Mouse (Mus musculus) liver, embryonic 14.5 days (tissue): ENCODE measurements at regions not wholly inside any gene's neighbourhood (a gene's known extent, or its start where the extent isn't known, plus 50 kb on each side); places are given as distances from the start of the nearest gene placed in this dataset.

Source experiments
- CTCF ChIP-seq: IDR thresholded peaks from 2 replicates; pipeline ENCODE4 v1.5.1; 2016; ENCODE audit warnings: antibody characterized with exemption, low read depth, control low read depth
- EP300 ChIP-seq: IDR thresholded peaks from 2 replicates; pipeline ENCODE4 v1.6.1; 2016; ENCODE audit warnings: antibody characterized with exemption, low read depth

DNA sequence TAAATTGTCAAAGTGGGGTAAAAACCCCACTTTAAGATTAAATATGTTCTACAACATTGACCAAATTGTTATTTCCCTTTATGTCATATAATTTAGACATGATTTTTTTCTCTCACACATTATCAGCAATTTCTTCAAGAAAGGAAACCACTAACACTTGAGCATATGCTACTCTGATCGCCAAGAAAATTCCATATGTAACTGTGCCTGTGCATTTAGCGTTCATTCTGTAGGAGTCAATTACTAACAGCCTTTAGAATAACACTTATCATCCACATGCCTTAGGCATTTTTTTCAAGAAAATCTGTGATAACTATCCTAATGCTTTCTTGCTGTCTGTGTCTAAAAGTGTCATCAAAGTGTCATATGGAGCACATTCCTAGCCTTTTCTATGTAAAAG is 534.3 kb upstream of the Gm21961 start:
- TF ChIP-seq CTCF (no peak), EP300 (no peak)
